Mouse (Mus musculus): ENCODE data around the gene Gm10563. TPM values are rescaled to one million over a fixed set of nuclear protein-coding genes. Genes with fewer than 3 reads are reported as not detected.

Gene Gm10563
- total RNA-seq, 4 experiments from 2014 or later: not detected

Other genes with a start within 250 kb of the Gm10563 start
- gene Gabrd, start 247.3 kb downstream of the Gm10563 start, total RNA-seq (2022): under 1 TPM; 0.67 to 0.92 (median 0.76) TPM
- under 1 TPM; 0.22 to 0.47 (median 0.39) TPM for gene Cfap74, start 236.2 kb downstream of the Gm10563 start, total RNA-seq (2022)
- gene Tmem52, start 176.3 kb downstream of the Gm10563 start, total RNA-seq (2022): 100 to 1,000 TPM; 139 to 250 (median 181) TPM
- 10 to 100 TPM; 44.1 to 58.4 (median 47.3) TPM for gene Gnb1, start 154.0 kb downstream of the Gm10563 start, total RNA-seq (2022)
- 10 to 100 TPM; 10.8 to 19.0 (median 15.8) TPM for gene Nadk, start 83.0 kb downstream of the Gm10563 start, total RNA-seq (2022)
- gene Slc35e2, start 44.0 kb downstream of the Gm10563 start, total RNA-seq (2022): 1 to 10 TPM; 2.8 to 3.8 (median 3.4) TPM
- 10 to 100 TPM; 22.7 to 30.1 (median 27.5) TPM for gene Cdk11b, start 20.6 kb downstream of the Gm10563 start, total RNA-seq (2022)
- 1 to 10 TPM in 2 of 4 experiments, under 1 TPM in 2; 0.70 to 1.6 (median 1.1) TPM for gene Mmp23, start 8.0 kb upstream of the Gm10563 start, total RNA-seq (2022)
- 10 to 100 TPM; 17.8 to 22.6 (median 18.8) TPM for gene Mib2, start 23.8 kb upstream of the Gm10563 start, total RNA-seq (2022)
- gene Fndc10, start 48.9 kb upstream of the Gm10563 start, total RNA-seq (2022): 1 to 10 TPM in 3 of 4 experiments, under 1 TPM in 1; 0.70 to 1.5 (median 1.1) TPM
- gene Ssu72, start 59.4 kb upstream of the Gm10563 start, total RNA-seq (2022): 10 to 100 TPM; 37.8 to 42.0 (median 38.2) TPM
- under 1 TPM; 0.19 to 0.62 (median 0.37) TPM for gene Tmem240, start 89.4 kb upstream of the Gm10563 start, total RNA-seq (2022)
- gene Atad3a, start 115.7 kb upstream of the Gm10563 start, total RNA-seq (2022): 10 to 100 TPM; 23.8 to 25.1 (median 23.9) TPM
- 1 to 10 TPM; 4.0 to 8.9 (median 6.2) TPM for gene Vwa1, start 129.3 kb upstream of the Gm10563 start, total RNA-seq (2022)
- under 1 TPM; 0.21 to 0.72 (median 0.31) TPM for gene Tmem88b, start 140.5 kb upstream of the Gm10563 start, total RNA-seq (2022)
- not detected for gene Ankrd65, start 145.0 kb upstream of the Gm10563 start, total RNA-seq (2022)
- gene Mrpl20, start 157.5 kb upstream of the Gm10563 start, total RNA-seq (2022): 10 to 100 TPM; 46.2 to 50.5 (median 47.7) TPM
- 10 to 100 TPM; 11.6 to 19.5 (median 15.0) TPM for gene Ccnl2, start 167.1 kb upstream of the Gm10563 start, total RNA-seq (2022)
- gene Aurkaip1, start 185.9 kb upstream of the Gm10563 start, total RNA-seq (2022): 10 to 100 TPM; 73.1 to 83.9 (median 79.0) TPM
- gene Mxra8, start 194.3 kb upstream of the Gm10563 start, total RNA-seq (2022): 10 to 100 TPM; 16.5 to 34.5 (median 24.9) TPM
- gene Dvl1, start 202.0 kb upstream of the Gm10563 start, total RNA-seq (2022): 100 to 1,000 TPM; 117 to 124 (median 120) TPM
- under 1 TPM in 2 of 4 experiments, not detected in 2; 0.11 to 0.12 TPM for gene Tas1r3, start 218.0 kb upstream of the Gm10563 start, total RNA-seq (2022)
- gene Cptp, start 224.0 kb upstream of the Gm10563 start, total RNA-seq (2022): 10 to 100 TPM; 11.0 to 18.7 (median 16.1) TPM
- gene Ints11, start 224.1 kb upstream of the Gm10563 start, total RNA-seq (2022): 10 to 100 TPM; 13.0 to 16.8 (median 14.1) TPM
- 10 to 100 TPM; 14.2 to 17.0 (median 14.9) TPM for gene Pusl1, start 246.4 kb upstream of the Gm10563 start, total RNA-seq (2022)
- gene Acap3, start 246.4 kb upstream of the Gm10563 start, total RNA-seq (2022): 1 to 10 TPM; 5.6 to 8.3 (median 7.2) TPM

Data from gastrocnemius, adult 8-10 months (tissue).